Mouse (Mus musculus) liver, embryonic 14 days (tissue): ENCODE measurements around the gene Gm6899. TPM values are rescaled to one million over a fixed set of nuclear protein-coding genes. Genes with fewer than 3 reads are reported as not detected.

Source experiments
- polyA plus RNA-seq: library from polyadenylated mRNA; depleted of rRNA; stranded (reverse); fragments of >200 nt; gene quantifications from 2 replicates; pipeline ENCODE4 v1.2.3, GENCODE M21; 2012; rRNA removed

The Gm6899 gene
- polyA plus RNA-seq = not detected in 2 replicates

DNA sequence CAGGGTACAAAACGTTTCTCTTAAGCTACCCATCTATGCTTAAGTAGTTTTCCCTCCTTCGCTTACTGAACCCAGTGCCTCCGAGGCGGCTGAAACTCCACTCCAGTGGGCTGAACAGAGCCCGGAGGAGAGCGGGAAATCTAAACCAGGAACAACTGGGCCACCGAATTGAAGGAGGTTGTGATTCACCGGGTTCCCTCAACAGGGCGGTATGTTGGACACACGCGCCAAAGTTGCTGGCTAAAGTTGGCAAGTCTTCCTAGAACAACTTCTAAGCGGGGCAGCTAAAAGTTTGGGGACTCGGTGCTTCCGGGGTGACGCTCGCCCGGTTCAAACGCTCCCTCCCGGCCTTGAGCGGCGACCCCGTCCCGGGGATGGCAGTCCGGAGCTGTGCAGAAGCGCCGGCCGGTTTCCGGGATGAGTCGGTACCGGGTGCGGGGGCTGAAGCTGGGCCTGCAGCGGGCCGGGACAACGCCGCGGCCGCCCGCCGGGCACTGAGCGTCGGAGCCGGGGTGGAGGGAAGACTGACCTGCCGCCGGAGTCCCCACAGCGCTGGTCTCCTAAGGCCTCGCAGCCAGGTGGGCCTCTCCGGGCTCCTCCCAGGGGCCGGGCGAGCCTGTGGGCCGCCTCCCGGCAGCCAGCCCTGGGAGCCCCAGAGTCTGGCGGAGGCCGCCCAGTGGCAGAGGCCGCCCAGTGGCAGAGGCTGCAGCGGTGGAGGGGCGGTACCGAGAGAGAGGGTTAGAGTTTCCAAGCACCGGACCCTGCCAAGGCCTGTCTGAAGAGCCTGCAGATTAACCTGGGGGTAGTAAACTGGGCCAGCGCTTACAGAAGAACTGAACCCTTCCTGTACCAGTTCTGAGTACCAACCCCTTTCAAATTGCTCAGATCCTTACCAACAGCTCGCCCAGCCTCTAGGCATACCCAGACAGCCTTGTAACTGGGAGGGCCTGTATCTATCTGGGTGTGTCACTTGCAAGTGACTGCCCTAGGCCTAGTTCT, at the start of gene Gm6899, which contains the start of gene Vrk2:
TSS of gene Gm6899 (plus strand) at position 181 of the 999 bp plus-strand sequence.
TSS of gene Vrk2 (minus strand) at position 939 of the 999 bp plus-strand sequence.

Other genes with a start within 250 kb of the Gm6899 start
- 11.6 and 12.8 TPM in 2 replicates for gene Fancl, start 207.1 kb upstream of the Gm6899 start, polyA plus RNA-seq
- gene Vrk2, start 758 bp downstream of the Gm6899 start, polyA plus RNA-seq = 11.5 and 13.8 TPM in 2 replicates